Mouse (Mus musculus) MEL (cell line): ENCODE measurements at regions not wholly inside any gene's neighbourhood (a gene's known extent, or its start where the extent isn't known, plus 50 kb on each side); places are given as distances from the start of the nearest gene placed in this dataset.

Experiments used
- CTCF ChIP-seq, 3 experiments: IDR thresholded peaks in 2 of 3; conservative IDR thresholded peaks in 1 of 3; 2 replicates each; pipeline ENCODE4 v1.5.1; 2011 to 2012; ENCODE audit warnings: low read length in 3 of 3, low read depth in 2 of 3, mild to moderate bottlenecking in 2 of 3, improper control_type of control experiment in 1 of 3, inconsistent platforms in 1 of 3, mixed read lengths in 1 of 3, moderate library complexity in 1 of 3; ENCODE audit not compliant: control insufficient read depth in 1 of 3, insufficient read depth in 1 of 3, poor library complexity in 1 of 3, severe bottlenecking in 1 of 3
- E2F4 ChIP-seq: IDR thresholded peaks from 2 replicates; pipeline ENCODE4 v1.6.1; 2011; ENCODE audit warnings: low read depth, low read length, improper control_type of control experiment, borderline replicate concordance
- GATA1 ChIP-seq: IDR thresholded peaks from 2 replicates; pipeline ENCODE4 v1.6.1; 2011; ENCODE audit warnings: low read depth, low read length, improper control_type of control experiment
- POLR2A ChIP-seq, 2 experiments: IDR thresholded peaks; 2 replicates each; pipeline ENCODE4 v1.6.1; 2011 to 2012; ENCODE audit warnings: low read length in 2 of 2, mild to moderate bottlenecking in 2 of 2, control low read depth in 1 of 2, improper control_type of control experiment in 1 of 2, low read depth in 1 of 2, moderate library complexity in 1 of 2; ENCODE audit not compliant: control insufficient read depth in 1 of 2, insufficient read depth in 1 of 2, poor library complexity in 1 of 2
- USF2 ChIP-seq, 2 experiments: IDR thresholded peaks; 2 replicates each; pipeline ENCODE4 v1.6.1; 2011 to 2012; ENCODE audit warnings: improper control_type of control experiment in 2 of 2, low read length in 2 of 2, borderline replicate concordance in 1 of 2, inconsistent platforms in 1 of 2, low read depth in 1 of 2, mild to moderate bottlenecking in 1 of 2; ENCODE audit not compliant: insufficient read depth in 1 of 2

DNA sequence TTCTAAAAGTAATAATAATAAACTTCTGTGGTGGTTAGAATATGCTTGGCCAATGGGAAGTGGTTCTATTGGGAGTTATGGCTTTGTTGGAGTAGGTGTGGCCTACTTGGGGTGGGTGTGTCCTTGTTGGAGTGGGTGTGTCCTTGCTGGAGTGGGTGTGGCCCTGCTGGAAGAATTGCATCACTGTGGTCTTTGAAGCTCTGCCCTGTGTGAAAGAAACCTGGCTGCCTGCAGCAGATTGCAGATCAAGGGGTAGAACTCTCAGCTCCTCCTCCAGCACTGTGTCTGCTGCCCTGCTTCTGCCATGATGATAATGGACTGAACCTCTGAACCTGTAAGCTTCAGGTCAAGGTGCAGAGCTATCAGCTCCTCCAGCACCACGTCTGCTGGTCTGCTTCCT is 118.1 kb downstream of the Ets2 start:
- no peak for TF ChIP-seq POLR2A (IDR thresholded peaks at IDR 0.05; ENCODE audit: control insufficient read depth in 1 of 2, insufficient read depth in 1 of 2, low read depth in 1 of 2, low read length in 2 of 2, poor library complexity in 1 of 2)
- TF ChIP-seq E2F4: no peak
- TF ChIP-seq CTCF (IDR thresholded peaks at IDR 0.05 in 2 of 3, conservative IDR thresholded peaks at IDR 0.05 in 1 of 3; ENCODE audit: control insufficient read depth in 1 of 3, insufficient read depth in 1 of 3, low read depth in 2 of 3, low read length in 3 of 3, poor library complexity in 1 of 3, severe bottlenecking in 1 of 3): no peak
- TF ChIP-seq USF2 (IDR thresholded peaks at IDR 0.05; ENCODE audit: borderline replicate concordance in 1 of 2, insufficient read depth in 1 of 2, low read depth in 1 of 2, low read length in 2 of 2): no peak
- no peak for TF ChIP-seq GATA1
